Mouse (Mus musculus) kidney, postnatal 36 days (tissue): Measurements from ENCODE around the gene Aldh1l1.

Experiments used
- DNase-seq, 2 experiments: peaks; one replicate each; pipeline ENCODE4 v3.0.0; 2021 to 2022; ENCODE audit warnings: mixed read lengths in 2 of 2

The Aldh1l1 gene

GRCm38 (mm10) chr6:90624733-90625132, 138.5 kb downstream of the Aldh1l1 start:
- no peak for DNase-seq

DNA sequence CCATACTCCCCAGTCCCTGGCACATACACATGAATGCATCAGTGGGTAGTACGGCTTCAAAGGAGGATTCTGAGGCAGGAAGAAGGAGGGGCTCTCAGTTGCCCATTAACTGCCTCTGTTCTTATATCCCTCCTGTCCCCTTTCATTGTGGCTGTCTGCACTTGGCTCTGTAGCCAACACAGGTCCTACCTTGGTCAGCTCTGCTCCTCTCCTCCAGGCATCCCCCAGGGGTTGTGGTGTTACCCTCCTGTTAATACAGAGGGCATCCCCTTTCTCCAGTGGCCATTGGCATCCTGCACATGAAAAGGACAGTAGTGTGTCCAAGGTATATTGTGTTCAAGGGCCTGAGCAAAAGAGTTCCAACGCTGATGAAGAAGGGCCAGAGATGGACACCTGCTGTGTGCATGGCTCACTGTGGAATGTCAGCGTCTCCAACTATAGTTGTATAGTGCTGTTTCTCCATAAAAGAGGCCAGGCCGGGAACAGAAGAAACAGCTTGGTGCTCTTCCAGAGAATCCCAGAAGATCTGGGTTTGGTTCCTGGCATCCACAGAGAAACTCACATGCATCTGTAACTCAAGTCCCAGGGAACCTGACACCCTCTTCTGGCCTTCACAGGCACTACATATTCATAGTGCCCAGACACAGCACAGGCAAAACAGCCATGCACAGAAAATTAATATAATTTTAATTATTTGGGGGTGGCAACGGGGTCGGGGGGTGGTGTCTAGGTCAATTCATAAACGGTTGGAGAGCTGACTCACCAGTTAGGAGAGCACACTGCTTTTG, 139.2 kb downstream of the Aldh1l1 start:
- no peak for DNase-seq

DNA sequence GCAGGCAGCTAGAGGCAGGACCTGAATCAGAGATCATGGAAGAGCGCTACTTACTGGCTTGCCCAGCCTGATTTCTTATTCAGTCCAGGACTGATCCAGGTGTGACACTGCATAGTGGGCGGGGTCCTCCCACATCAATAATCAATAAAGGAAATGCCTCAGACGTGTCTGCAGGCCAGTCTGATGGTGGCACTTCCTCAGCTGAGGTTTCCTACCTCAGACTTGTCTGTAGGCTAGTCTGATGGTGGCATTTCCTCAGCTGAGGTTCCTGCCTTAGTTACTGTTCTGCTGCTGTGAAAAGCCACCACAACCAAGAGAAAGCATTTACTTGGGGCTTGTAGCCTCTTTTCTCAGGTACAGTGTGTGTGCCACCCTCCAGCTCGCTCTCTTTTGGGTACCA, 141.3 kb downstream of the Aldh1l1 start:
- no peak for DNase-seq

GRCm38 (mm10) chr6:90629506-90629905, 143.3 kb downstream of the Aldh1l1 start:
- no peak for DNase-seq

GRCm38 (mm10) chr6:90630427-90630826, 144.2 kb downstream of the Aldh1l1 start:
- DNase-seq, result no peak

GRCm38 (mm10) chr6:90632526-90632925, 146.3 kb downstream of the Aldh1l1 start:
- DNase-seq, result peak in 1 of 2 experiments; percentile 21

- no peak for DNase-seq
Measured at GRCm38 (mm10) chr6:90635081-90635480, 148.9 kb downstream of the Aldh1l1 start.

GRCm38 (mm10) chr6:90635611-90636010, 149.4 kb downstream of the Aldh1l1 start:
- DNase-seq, result no peak

- no peak for DNase-seq
Measured at GRCm38 (mm10) chr6:90643057-90643456, 156.8 kb downstream of the Aldh1l1 start.

DNA sequence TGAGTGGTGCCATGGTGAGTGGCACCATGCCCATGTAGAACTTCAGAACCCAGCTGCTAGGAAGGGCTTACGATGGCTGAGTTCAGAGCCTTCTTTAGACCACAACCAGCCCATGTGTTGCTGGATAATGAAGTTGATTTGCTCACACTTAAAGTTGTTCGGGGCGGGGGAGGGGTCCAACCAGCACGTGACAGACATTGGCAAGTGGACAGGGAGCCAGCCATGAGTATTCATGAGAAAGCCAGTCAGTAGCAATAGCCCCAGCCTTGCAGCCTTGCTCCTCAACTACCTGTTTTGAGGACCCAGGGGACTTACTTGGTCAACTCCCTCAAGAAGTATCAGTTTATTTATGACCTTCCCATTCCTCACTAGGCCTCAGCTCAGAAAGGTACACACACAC, 158.7 kb downstream of the Aldh1l1 start:
- DNase-seq, result no peak

DNA sequence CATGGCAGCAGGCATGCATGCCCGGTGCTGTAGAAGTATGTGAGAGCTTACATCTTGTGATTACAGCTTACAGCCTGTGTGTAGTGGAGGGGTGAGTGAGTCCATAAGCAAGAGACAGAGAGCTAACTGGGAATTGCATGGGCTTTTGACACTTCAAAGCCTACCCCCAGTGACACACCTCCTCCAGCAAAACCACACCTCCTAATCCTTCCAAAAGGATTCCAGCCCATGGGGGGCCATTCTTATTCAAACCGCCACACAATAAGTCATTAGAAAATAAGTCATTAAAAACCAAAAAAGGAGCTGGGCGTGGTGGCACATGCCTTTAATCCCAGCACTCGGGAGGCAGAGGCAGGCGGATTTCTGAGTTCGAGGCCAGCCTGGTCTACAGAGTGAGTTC, 162.2 kb downstream of the Aldh1l1 start:
- no peak for DNase-seq

GRCm38 (mm10) chr6:90649279-90649678, 163.1 kb downstream of the Aldh1l1 start:
- no peak for DNase-seq
